Mouse (Mus musculus): Measurements from ENCODE around the gene Fcgr1. TPM values are rescaled to one million over a fixed set of nuclear protein-coding genes. Genes with fewer than 3 reads are reported as not detected.
A peak's percentile ranks its signal among the peaks of the same experiment; 100 is the strongest.

Gene Fcgr1
- polyA plus RNA-seq, 1 experiment from 2014 or later: 4.7 TPM

GRCm38 (mm10) chr3:96268051-96268775 is 25.6 kb downstream of the Fcgr1 start, which contains the start of gene Hist2h3b:
Hist2h3b (plus strand) TSS chr3:96268654.
- Histone ChIP-seq H3K4me2 (replicated peaks; ENCODE audit: low read depth, low read length) (peak within 1 kb of the TSS; percentile 87), H3K36me3 (ENCODE audit: insufficient read depth, low read length) (no peaks in the 10 kb centered on the region), H3K27ac (ENCODE audit: low read length) (peak within 1 kb of the TSS; percentile 92), H3K9ac (replicated peaks; ENCODE audit: low read depth) (peak within 1 kb of the TSS; percentile 41; the same call in 1 of the 2 replicates), H3K4me3 (ENCODE audit: low read depth, low read length) (peak within 1 kb of the TSS; percentile 49), H3K9me3 (ENCODE audit: low read length) (no peaks in the 10 kb centered on the region), H3K4me1 (ENCODE audit: insufficient read depth, low read depth, low read length) (no peaks in the 10 kb centered on the region), H3K27me3 (replicated peaks; ENCODE audit: insufficient read depth, low read length) (no peaks in the 10 kb centered on the region)
- whole genome bisulfite sequencing: 11% methylated on average over 30 of the region's 30 CpGs
- ATAC-seq (peak; percentile 66), DNase-seq (ENCODE audit: low spot score) (peak; percentile 96)
- TF ChIP-seq CTCF (IDR thresholded peaks at IDR 0.05) (no peak), EP300 (IDR thresholded peaks at IDR 0.05) (peak; percentile 6; the same call in 1 of the 2 replicates)

GRCm38 (mm10) chr3:96267541-96267940 is 26.2 kb downstream of the Fcgr1 start:
- Histone ChIP-seq H3K36me3 (ENCODE audit: insufficient read depth, low read length) (no peaks in the 10 kb centered on the region), H3K9me3 (ENCODE audit: low read length) (no peaks in the 10 kb centered on the region), H3K4me3 (ENCODE audit: low read depth, low read length) (no peak overlapping the region; the same call in 1 of the 2 replicates), H3K27ac (ENCODE audit: low read length) (peak overlapping the region; percentile 74; the same call in 1 of the 2 replicates), H3K4me1 (ENCODE audit: insufficient read depth, low read depth, low read length) (no peaks in the 10 kb centered on the region; the same call in 1 of the 2 replicates), H3K9ac (replicated peaks; ENCODE audit: low read depth) (no peak overlapping the region), H3K4me2 (replicated peaks; ENCODE audit: low read depth, low read length) (peak overlapping the region; percentile 87; the same call in 1 of the 2 replicates), H3K27me3 (replicated peaks; ENCODE audit: insufficient read depth, low read length) (no peaks in the 10 kb centered on the region)
- TF ChIP-seq CTCF (IDR thresholded peaks at IDR 0.05) (no peak), EP300 (IDR thresholded peaks at IDR 0.05) (no peak)
- DNase-seq (ENCODE audit: low spot score): no peak
- ATAC-seq: no peak
- WGBS: 68% methylated on average over 4 of the region's 4 CpGs

- Histone ChIP-seq H3K4me3 (ENCODE audit: low read depth, low read length) (no peak overlapping the region), H3K27me3 (replicated peaks; ENCODE audit: insufficient read depth, low read length) (no peaks in the 10 kb centered on the region), H3K9me3 (ENCODE audit: low read length) (no peaks in the 10 kb centered on the region), H3K27ac (ENCODE audit: low read length) (no peak overlapping the region), H3K36me3 (ENCODE audit: insufficient read depth, low read length) (no peaks in the 10 kb centered on the region), H3K9ac (replicated peaks; ENCODE audit: low read depth) (no peak overlapping the region), H3K4me1 (ENCODE audit: insufficient read depth, low read depth, low read length) (peaks cover 6% of the 10 kb centered on the region; the same call in 1 of the 2 replicates), H3K4me2 (replicated peaks; ENCODE audit: low read depth, low read length) (no peak overlapping the region)
- ATAC-seq (no peak), DNase-seq (ENCODE audit: low spot score) (no peak)
- TF ChIP-seq CTCF (IDR thresholded peaks at IDR 0.05): no peak
- 81% methylated on average over 8 of the region's 8 CpGs for WGBS
Observed at GRCm38 (mm10) chr3:96266132-96266710, 27.5 kb downstream of the Fcgr1 start.

GRCm38 (mm10) chr3:96264404-96264949 is 29.3 kb downstream of the Fcgr1 start:
- TF ChIP-seq CTCF (IDR thresholded peaks at IDR 0.05) (no peak), EP300 (IDR thresholded peaks at IDR 0.05) (no peak)

GRCm38 (mm10) chr3:96263558-96264403 is 30.0 kb downstream of the Fcgr1 start:
- Histone ChIP-seq H3K4me2 (replicated peaks; ENCODE audit: low read depth, low read length) (peak overlapping the region; percentile 62), H3K9me3 (ENCODE audit: low read length) (no peaks in the 10 kb centered on the region), H3K4me1 (ENCODE audit: insufficient read depth, low read depth, low read length) (peaks cover 6% of the 10 kb centered on the region; the same call in 1 of the 2 replicates), H3K4me3 (ENCODE audit: low read depth, low read length) (peak overlapping the region; percentile 56), H3K27ac (ENCODE audit: low read length) (peak overlapping the region; percentile 94), H3K27me3 (replicated peaks; ENCODE audit: insufficient read depth, low read length) (peaks cover 4% of the 10 kb centered on the region; the same call in 1 of the 2 replicates), H3K36me3 (ENCODE audit: insufficient read depth, low read length) (no peaks in the 10 kb centered on the region), H3K9ac (replicated peaks; ENCODE audit: low read depth) (peak overlapping the region; percentile 62)
- WGBS: 3% methylated on average over 27 of the region's 27 CpGs
- DNase-seq (ENCODE audit: low spot score): no peak
- TF ChIP-seq EP300 (IDR thresholded peaks at IDR 0.05) (no peak), CTCF (IDR thresholded peaks at IDR 0.05) (no peak)
- ATAC-seq: peak; percentile 29

More at GRCm38 (mm10) chr3:96264404-96264949, 29.3 kb downstream of the Fcgr1 start:
- Histone ChIP-seq H3K27me3 (replicated peaks; ENCODE audit: insufficient read depth, low read length) (no peaks in the 10 kb centered on the region), H3K4me1 (ENCODE audit: insufficient read depth, low read depth, low read length) (peaks cover 6% of the 10 kb centered on the region; the same call in 1 of the 2 replicates), H3K9me3 (ENCODE audit: low read length) (no peaks in the 10 kb centered on the region), H3K9ac (replicated peaks; ENCODE audit: low read depth) (no peak overlapping the region), H3K36me3 (ENCODE audit: insufficient read depth, low read length) (no peaks in the 10 kb centered on the region), H3K27ac (ENCODE audit: low read length) (peak overlapping the region; percentile 94), H3K4me3 (ENCODE audit: low read depth, low read length) (no peak overlapping the region; the same call in 1 of the 2 replicates), H3K4me2 (replicated peaks; ENCODE audit: low read depth, low read length) (peak overlapping the region; percentile 62)
- ATAC-seq: no peak
- 65% methylated on average over 7 of the region's 7 CpGs for whole genome bisulfite sequencing
- DNase-seq (ENCODE audit: low spot score): no peak

All from lung, postnatal 0 days (tissue).